Mouse (Mus musculus): Measurements from ENCODE around the gene Ice2. TPM values are rescaled to one million over a fixed set of nuclear protein-coding genes. Genes with fewer than 3 reads are reported as not detected.

Ice2 gene
- polyA plus RNA-seq, 2 experiments, result 4.0 to 6.7 TPM

- no peak for TF ChIP-seq CTCF (IDR thresholded peaks at IDR 0.05; ENCODE audit: low read depth)
- TF ChIP-seq EP300 (IDR thresholded peaks at IDR 0.05; ENCODE audit: low read depth), result no peak
- no peaks in the 10 kb centered on the region for H3K36me3 ChIP-seq (replicated peaks; ENCODE audit: control insufficient read depth, insufficient read depth, low read depth)
- H3K4me2 ChIP-seq (ENCODE audit: low read depth), result no peak overlapping the region
- H3K9me3 ChIP-seq (ENCODE audit: control insufficient read depth, low read length), result no peaks in the 10 kb centered on the region
- H3K4me1 ChIP-seq (replicated peaks; ENCODE audit: control insufficient read depth in 2 of 2, insufficient read depth in 2 of 2, low read length in 1 of 2), result peaks cover 0 to 8% of the 10 kb centered on the region in 2 experiments
- DNase-seq (ENCODE audit: low read depth in 3 of 3, low spot score in 3 of 3), result no peak
- no peak for ATAC-seq (ENCODE audit: insufficient read depth)
- no peaks in the 10 kb centered on the region for H3K27me3 ChIP-seq (ENCODE audit: control insufficient read depth, insufficient read depth, low read length)
- H3K9ac ChIP-seq (replicated peaks), result no peak overlapping the region
- 60% methylated on average over 5 of the region's 5 CpGs for WGBS (ENCODE audit: insufficient replicate concordance)
- no peak overlapping the region for H3K27ac ChIP-seq
- no peak overlapping the region for H3K4me3 ChIP-seq (ENCODE audit: insufficient read depth in 1 of 2, low read depth in 2 of 2, low read length in 2 of 2)
These were observed 3.5 kb upstream of the Ice2 start for GRCm38 (mm10) chr9:69394234-69394633.

GRCm38 (mm10) chr9:69397432-69397759 lies 310 bp upstream of the Ice2 start:
- Histone ChIP-seq H3K4me1 (replicated peaks; ENCODE audit: control insufficient read depth in 2 of 2, insufficient read depth in 2 of 2, low read length in 1 of 2) (peaks cover 0 to 8% of the 10 kb centered on the region in 2 experiments), H3K4me2 (ENCODE audit: low read depth) (peak overlapping the region; percentile 96), H3K27ac (no peak overlapping the region), H3K36me3 (replicated peaks; ENCODE audit: control insufficient read depth, insufficient read depth, low read depth) (no peaks in the 10 kb centered on the region), H3K27me3 (ENCODE audit: control insufficient read depth, insufficient read depth, low read length) (no peaks in the 10 kb centered on the region), H3K4me3 (ENCODE audit: insufficient read depth in 1 of 2, low read depth in 2 of 2, low read length in 2 of 2) (peak overlapping the region; percentile 84), H3K9me3 (ENCODE audit: control insufficient read depth, low read length) (no peaks in the 10 kb centered on the region), H3K9ac (replicated peaks) (peak overlapping the region; percentile 86)
- TF ChIP-seq CTCF (IDR thresholded peaks at IDR 0.05; ENCODE audit: low read depth) (no peak), EP300 (IDR thresholded peaks at IDR 0.05; ENCODE audit: low read depth) (no peak)
- ATAC-seq (ENCODE audit: insufficient read depth), result peak; percentile 38; the same call in 1 of the 2 replicates
- WGBS (ENCODE audit: insufficient replicate concordance), result 43% methylated on average over 2 of the region's 2 CpGs
- DNase-seq (ENCODE audit: low read depth in 3 of 3, low spot score in 3 of 3), result no peak

GRCm38 (mm10) chr9:69398453-69398850 lies 746 bp downstream of the Ice2 start:
- Histone ChIP-seq H3K9ac (replicated peaks) (peak overlapping the region; percentile 86), H3K4me2 (ENCODE audit: low read depth) (peak overlapping the region; percentile 96), H3K27me3 (ENCODE audit: control insufficient read depth, insufficient read depth, low read length) (no peaks in the 10 kb centered on the region), H3K4me1 (replicated peaks; ENCODE audit: control insufficient read depth in 2 of 2, insufficient read depth in 2 of 2, low read length in 1 of 2) (peaks cover 0 to 8% of the 10 kb centered on the region in 2 experiments), H3K36me3 (replicated peaks; ENCODE audit: control insufficient read depth, insufficient read depth, low read depth) (no peaks in the 10 kb centered on the region), H3K27ac (peak overlapping the region; percentile 66), H3K4me3 (ENCODE audit: insufficient read depth in 1 of 2, low read depth in 2 of 2, low read length in 2 of 2) (peak overlapping the region; percentile 84), H3K9me3 (ENCODE audit: control insufficient read depth, low read length) (no peaks in the 10 kb centered on the region)
- 8% methylated on average over 10 of the region's 10 CpGs for WGBS (ENCODE audit: insufficient replicate concordance)
- TF ChIP-seq CTCF (IDR thresholded peaks at IDR 0.05; ENCODE audit: low read depth), result no peak
- DNase-seq (ENCODE audit: low read depth in 3 of 3, low spot score in 3 of 3), result no peak
- ATAC-seq (ENCODE audit: insufficient read depth), result peak; percentile 30; the same call in 1 of the 2 replicates

- H3K36me3 ChIP-seq (replicated peaks; ENCODE audit: control insufficient read depth, insufficient read depth, low read depth), result no peaks in the 10 kb centered on the region
- no peak overlapping the region for H3K9ac ChIP-seq (replicated peaks)
- no peak overlapping the region for H3K27ac ChIP-seq
- no peak for TF ChIP-seq CTCF (IDR thresholded peaks at IDR 0.05; ENCODE audit: low read depth)
- no peak for TF ChIP-seq EP300 (IDR thresholded peaks at IDR 0.05; ENCODE audit: low read depth)
- ATAC-seq (ENCODE audit: insufficient read depth), result no peak
- H3K9me3 ChIP-seq (ENCODE audit: control insufficient read depth, low read length), result no peaks in the 10 kb centered on the region
- H3K27me3 ChIP-seq (ENCODE audit: control insufficient read depth, insufficient read depth, low read length), result no peaks in the 10 kb centered on the region
- no peak overlapping the region for H3K4me3 ChIP-seq (ENCODE audit: insufficient read depth in 1 of 2, low read depth in 2 of 2, low read length in 2 of 2)
- 70% methylated on average over 6 of the region's 6 CpGs for WGBS (ENCODE audit: insufficient replicate concordance)
- DNase-seq (ENCODE audit: low read depth in 3 of 3, low spot score in 3 of 3), result no peak
- no peak overlapping the region for H3K4me2 ChIP-seq (ENCODE audit: low read depth)
- no peaks in the 10 kb centered on the region for H3K4me1 ChIP-seq (replicated peaks; ENCODE audit: control insufficient read depth in 2 of 2, insufficient read depth in 2 of 2, low read length in 1 of 2)
These were observed 7.0 kb downstream of the Ice2 start for GRCm38 (mm10) chr9:69404671-69405070.

GRCm38 (mm10) chr9:69419476-69419875 lies 21.8 kb downstream of the Ice2 start:
- DNase-seq (ENCODE audit: low read depth in 3 of 3, low spot score in 3 of 3), result no peak

More at GRCm38 (mm10) chr9:69419476-69419875, 21.8 kb downstream of the Ice2 start:
- no peaks in the 10 kb centered on the region for H3K9me3 ChIP-seq (ENCODE audit: control insufficient read depth, low read length)
- no peak overlapping the region for H3K9ac ChIP-seq (replicated peaks)
- H3K4me1 ChIP-seq (replicated peaks; ENCODE audit: control insufficient read depth in 2 of 2, insufficient read depth in 2 of 2, low read length in 1 of 2), result no peaks in the 10 kb centered on the region
- TF ChIP-seq CTCF (IDR thresholded peaks at IDR 0.05; ENCODE audit: low read depth) (peak; percentile 6; the same call in 1 of the 2 replicates), EP300 (IDR thresholded peaks at IDR 0.05; ENCODE audit: low read depth) (no peak)
- H3K4me3 ChIP-seq (ENCODE audit: insufficient read depth in 1 of 2, low read depth in 2 of 2, low read length in 2 of 2), result no peak overlapping the region
- H3K4me2 ChIP-seq (ENCODE audit: low read depth), result no peak overlapping the region
- peaks cover 7% of the 10 kb centered on the region for H3K36me3 ChIP-seq (replicated peaks; ENCODE audit: control insufficient read depth, insufficient read depth, low read depth)
- H3K27ac ChIP-seq, result no peak overlapping the region
- H3K27me3 ChIP-seq (ENCODE audit: control insufficient read depth, insufficient read depth, low read length), result no peaks in the 10 kb centered on the region
- ATAC-seq (ENCODE audit: insufficient read depth), result no peak
- WGBS (ENCODE audit: insufficient replicate concordance), result 88% methylated on average over 1 of the region's 1 CpGs

All from liver, embryonic 14.5 days (tissue).